Mouse (Mus musculus) liver, postnatal 0 days (tissue): ENCODE measurements around the gene Rab6b. TPM values are rescaled to one million over a fixed set of nuclear protein-coding genes. Genes with fewer than 3 reads are reported as not detected.

Experiments used
- ATAC-seq: fragments of 200-750 bp; cut with Nextera tagmentation; 2 replicates; pipeline ENCODE4 v1.8.0; 2017; ENCODE audit warnings: mild to moderate bottlenecking, moderate library complexity
- DNase-seq: peaks from one replicate; pipeline ENCODE4 v3.0.0-alpha.2; 2016
- H3K27ac ChIP-seq: fragments of 300-500 bp; sonication (generic); 2 replicates; pipeline ENCODE4 v1.5.1; 2014; ENCODE audit warnings: antibody characterized with exemption, moderate library complexity, mild to moderate bottlenecking, low read depth
- H3K27me3 ChIP-seq: fragments of 300-500 bp; sonication (generic); 2 replicates; pipeline ENCODE4 v1.6.1; 2014; ENCODE audit warnings: low read length, control low read depth, mixed read lengths; ENCODE audit not compliant: insufficient read depth
- H3K36me3 ChIP-seq: fragments of 300-500 bp; sonication (generic); replicated peaks from 2 replicates; pipeline ENCODE4 v1.6.1; 2014; ENCODE audit warnings: mild to moderate bottlenecking, control low read depth, low read length, moderate library complexity, mixed read lengths; ENCODE audit not compliant: insufficient read depth
- H3K4me1 ChIP-seq: fragments of 300-500 bp; sonication (generic); 2 replicates; pipeline ENCODE4 v1.6.1; 2014; ENCODE audit warnings: antibody characterized with exemption, mild to moderate bottlenecking, control low read depth; ENCODE audit not compliant: insufficient read depth
- H3K4me2 ChIP-seq: fragments of 300-500 bp; sonication (generic); 2 replicates; pipeline ENCODE4 v1.6.1; 2014; ENCODE audit warnings: low read depth, mild to moderate bottlenecking, low read length, moderate library complexity, mixed read lengths
- H3K4me3 ChIP-seq: fragments of 300-500 bp; sonication (generic); 2 replicates; pipeline ENCODE4 v1.5.1; 2014; ENCODE audit warnings: low read depth, low read length
- H3K9ac ChIP-seq: fragments of 300-500 bp; sonication (generic); replicated peaks from 2 replicates; pipeline ENCODE4 v1.6.1; 2014; ENCODE audit warnings: mild to moderate bottlenecking, moderate library complexity
- H3K9me3 ChIP-seq: fragments of 300-500 bp; sonication (generic); 2 replicates; pipeline ENCODE4 v1.6.1; 2016; ENCODE audit warnings: mild to moderate bottlenecking, control low read depth, low read length, mixed read lengths
- CTCF ChIP-seq: sonication (generic); IDR thresholded peaks from 2 replicates; pipeline ENCODE4 v1.5.1; 2016; ENCODE audit warnings: antibody characterized with exemption, low read depth
- EP300 ChIP-seq: IDR thresholded peaks from 2 replicates; pipeline ENCODE4 v1.6.1; 2016; ENCODE audit warnings: antibody characterized with exemption, low read depth, mild to moderate bottlenecking
- WGBS: fragments of 180-500 bp; shearing (Covaris S2); extraction: QIAGEN DNeasy Blood & Tissue Kit; methylation state at CpG from one replicate; pipeline ENCODE4 v1.1.7; 2014; ENCODE audit not compliant: insufficient replicate concordance; 5-methylcytosine and 5-hydroxymethylcytosine counted together
- polyA plus RNA-seq: library from polyadenylated mRNA; unstranded; fragments of >200 nt; fragmentation: Nextera tagmentation; extraction: Ambion mirVana; gene quantifications from 2 replicates; pipeline ENCODE4 v1.2.1, GENCODE M21; 2015

Gene Rab6b
- polyA plus RNA-seq, 1 experiment from 2014 or later: 0.26 TPM

DNA sequence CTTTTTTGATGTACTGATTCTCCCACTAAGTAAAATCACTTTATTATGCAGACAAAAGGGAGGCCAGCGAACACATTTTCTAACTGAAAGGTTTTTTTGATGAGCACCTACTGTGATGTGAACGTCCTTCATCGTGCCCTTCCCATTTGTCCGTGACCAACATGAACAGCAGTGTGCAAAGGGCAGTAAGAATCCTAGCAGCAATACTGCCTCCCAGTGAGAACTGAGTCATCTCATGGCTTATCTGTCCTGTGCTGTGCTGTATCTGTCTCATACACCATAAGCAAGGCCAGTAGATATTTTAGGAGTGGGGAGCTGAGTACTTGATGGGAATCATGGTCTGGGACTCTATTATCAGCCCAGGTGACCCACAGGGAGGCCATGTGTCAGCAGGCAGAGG, 76.8 kb downstream of the Rab6b start:
- TF ChIP-seq CTCF (no peak), EP300 (no peak)
- ATAC-seq (no peak), DNase-seq (no peak)
- H3K9ac ChIP-seq: no peak overlapping the region
- no peaks in the 10 kb centered on the region for H3K27me3 ChIP-seq
- no peak overlapping the region for H3K4me3 ChIP-seq
- no peak overlapping the region for H3K4me2 ChIP-seq
- peaks cover 29% of the 10 kb centered on the region for H3K36me3 ChIP-seq
- WGBS: 88% methylated on average over 4 of the region's 4 CpGs
- no peaks in the 10 kb centered on the region for H3K4me1 ChIP-seq
- no peaks in the 10 kb centered on the region for H3K9me3 ChIP-seq
- H3K27ac ChIP-seq: no peak overlapping the region

DNA sequence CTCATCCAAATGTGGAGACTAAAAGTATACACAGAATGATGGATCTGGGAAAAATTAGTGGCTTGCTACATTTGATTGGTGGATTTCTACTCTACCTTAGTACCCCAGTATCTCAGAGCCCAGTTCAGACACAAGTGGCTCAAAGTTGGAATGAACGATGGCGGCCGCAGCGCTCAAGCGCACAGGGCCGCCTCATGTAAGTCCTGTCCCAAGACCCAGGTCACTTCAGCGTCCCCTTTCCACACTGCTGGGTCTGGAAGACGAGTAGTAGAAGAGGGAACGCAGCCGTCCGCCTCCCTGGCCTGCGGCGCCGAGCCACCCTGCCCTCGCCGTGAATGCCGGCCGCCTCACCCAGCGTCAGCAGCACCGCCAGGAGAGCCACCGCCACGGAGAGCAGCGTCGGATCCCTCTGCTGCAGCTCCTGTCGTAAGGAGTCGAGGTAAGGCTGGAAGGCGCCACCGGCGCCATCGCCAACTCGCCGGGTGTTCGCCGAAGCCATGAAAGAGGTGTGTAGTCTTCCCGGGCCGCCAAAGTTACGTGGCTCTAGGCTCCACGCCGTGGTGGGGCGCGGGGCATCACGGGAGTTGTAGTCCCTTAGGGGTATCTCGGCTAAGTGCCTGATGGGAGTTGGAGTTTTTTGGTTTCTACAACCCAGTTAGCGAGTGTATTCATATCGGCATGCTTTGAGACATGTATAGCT, 90.1 kb downstream of the Rab6b start, which contains the start of gene Srprb:
Gene Srprb, minus strand, starts transcription at position 577 of the 700 bp plus-strand sequence.
- DNase-seq (peak; percentile 94), ATAC-seq (peak; percentile 94)
- no peak for TF ChIP-seq CTCF
- no peak for TF ChIP-seq EP300
- 1% methylated on average over 45 of the region's 45 CpGs for WGBS
- H3K9me3 ChIP-seq: no peaks in the 10 kb centered on the region
- peak within 1 kb of the TSS; percentile 64 for H3K27ac ChIP-seq
- peak within 1 kb of the TSS; percentile 77 for H3K4me3 ChIP-seq
- no peaks in the 10 kb centered on the region for H3K27me3 ChIP-seq
- H3K4me1 ChIP-seq: no peaks in the 10 kb centered on the region
- H3K36me3 ChIP-seq: peaks cover 14% of the 10 kb centered on the region
- peak within 1 kb of the TSS; percentile 89 for H3K4me2 ChIP-seq
- peak within 1 kb of the TSS; percentile 79 for H3K9ac ChIP-seq

DNA sequence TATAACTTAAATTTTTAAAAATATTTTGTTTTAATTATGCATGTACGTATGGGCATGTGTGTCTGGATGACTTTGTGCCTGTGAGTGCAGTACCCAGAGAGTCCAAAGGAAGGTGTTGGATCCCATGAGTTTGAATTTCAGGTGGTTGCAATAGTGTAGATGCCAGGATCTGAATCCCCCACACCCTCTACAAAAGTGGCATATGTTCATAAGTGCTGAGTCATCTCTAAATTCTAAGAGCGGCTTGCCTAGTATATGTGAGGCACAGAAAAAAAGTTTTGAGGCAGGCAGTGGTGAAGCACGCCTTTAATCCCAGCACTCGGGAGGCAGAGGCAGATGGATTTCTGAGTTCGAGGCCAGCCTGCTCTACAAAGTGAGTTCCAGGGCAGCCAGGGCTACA, 94.2 kb downstream of the Rab6b start:
- no peaks in the 10 kb centered on the region for H3K4me1 ChIP-seq
- no peak for TF ChIP-seq CTCF
- no peak for TF ChIP-seq EP300
- no peaks in the 10 kb centered on the region for H3K27me3 ChIP-seq
- H3K9ac ChIP-seq: no peak overlapping the region
- H3K9me3 ChIP-seq: no peaks in the 10 kb centered on the region
- no peak overlapping the region for H3K27ac ChIP-seq
- WGBS: 60% methylated on average over 5 of the region's 5 CpGs
- no peak for ATAC-seq
- peaks cover 10% of the 10 kb centered on the region for H3K36me3 ChIP-seq
- H3K4me2 ChIP-seq: no peak overlapping the region
- DNase-seq: no peak
- H3K4me3 ChIP-seq: no peak overlapping the region

DNA sequence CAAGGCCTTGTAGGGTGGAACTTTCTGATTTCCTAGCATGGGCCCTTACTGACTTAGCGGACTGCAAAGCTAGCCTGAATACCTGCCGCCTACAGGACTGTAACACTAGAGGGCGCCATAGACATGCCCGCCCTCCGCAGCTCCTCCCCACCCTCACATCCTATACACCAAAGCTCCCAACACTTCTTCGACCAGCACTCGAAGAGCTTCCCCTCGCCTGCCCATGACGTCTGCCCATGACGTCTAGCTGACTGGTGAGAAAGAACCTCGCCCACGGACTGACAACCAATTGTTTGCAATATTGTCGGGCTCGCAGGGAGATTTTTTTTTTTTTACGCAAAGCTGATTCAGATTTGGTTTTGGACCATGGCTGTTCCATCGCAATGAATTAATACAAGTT, 96.3 kb downstream of the Rab6b start:
- Histone ChIP-seq H3K9ac (no peak overlapping the region), H3K9me3 (no peaks in the 10 kb centered on the region), H3K27ac (no peak overlapping the region), H3K4me3 (no peak overlapping the region), H3K36me3 (peaks cover 13% of the 10 kb centered on the region), H3K4me1 (no peaks in the 10 kb centered on the region), H3K27me3 (no peaks in the 10 kb centered on the region), H3K4me2 (peak overlapping the region; percentile 36)
- ATAC-seq: peak; percentile 73
- peak; percentile 84 for DNase-seq
- TF ChIP-seq EP300 (no peak), CTCF (peak; percentile 96)
- 7% methylated on average over 16 of the region's 16 CpGs for WGBS

DNA sequence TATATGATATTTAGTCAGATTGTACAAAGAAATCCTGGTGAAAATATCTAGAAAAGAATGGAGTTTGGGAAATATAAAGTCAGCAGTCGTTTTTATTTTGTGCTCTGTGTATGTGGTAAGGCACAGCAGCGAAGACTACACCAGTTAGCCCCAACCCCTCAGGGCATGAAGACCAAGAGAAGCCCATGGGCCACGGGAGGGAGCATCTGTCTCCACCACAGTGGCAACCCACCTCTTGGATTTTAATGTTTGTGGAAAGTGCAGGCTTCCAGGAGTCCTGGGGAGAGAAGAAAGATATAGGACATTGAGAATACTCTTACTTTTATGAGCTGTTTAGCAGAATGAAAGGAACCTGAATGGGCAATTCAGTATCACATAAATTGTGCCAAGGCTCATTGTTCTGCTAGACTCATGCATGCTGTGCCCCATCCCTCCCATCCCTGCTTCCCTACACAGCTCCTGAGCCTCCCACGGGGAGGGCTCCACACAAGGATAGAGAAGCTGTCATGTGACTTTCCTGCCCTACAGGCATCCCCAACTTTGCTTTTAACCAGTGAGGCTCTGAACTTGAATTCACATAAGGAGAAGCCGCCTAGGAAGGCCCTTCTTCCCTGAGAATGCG, 97.3 kb downstream of the Rab6b start:
- Histone ChIP-seq H3K9me3 (no peaks in the 10 kb centered on the region), H3K36me3 (peaks cover 13% of the 10 kb centered on the region), H3K4me3 (no peak overlapping the region), H3K27me3 (no peaks in the 10 kb centered on the region), H3K4me1 (no peaks in the 10 kb centered on the region), H3K4me2 (no peak overlapping the region), H3K9ac (no peak overlapping the region), H3K27ac (no peak overlapping the region)
- DNase-seq (no peak), ATAC-seq (no peak)
- WGBS: 65% methylated on average over 6 of the region's 6 CpGs
- TF ChIP-seq EP300 (no peak), CTCF (no peak)

DNA sequence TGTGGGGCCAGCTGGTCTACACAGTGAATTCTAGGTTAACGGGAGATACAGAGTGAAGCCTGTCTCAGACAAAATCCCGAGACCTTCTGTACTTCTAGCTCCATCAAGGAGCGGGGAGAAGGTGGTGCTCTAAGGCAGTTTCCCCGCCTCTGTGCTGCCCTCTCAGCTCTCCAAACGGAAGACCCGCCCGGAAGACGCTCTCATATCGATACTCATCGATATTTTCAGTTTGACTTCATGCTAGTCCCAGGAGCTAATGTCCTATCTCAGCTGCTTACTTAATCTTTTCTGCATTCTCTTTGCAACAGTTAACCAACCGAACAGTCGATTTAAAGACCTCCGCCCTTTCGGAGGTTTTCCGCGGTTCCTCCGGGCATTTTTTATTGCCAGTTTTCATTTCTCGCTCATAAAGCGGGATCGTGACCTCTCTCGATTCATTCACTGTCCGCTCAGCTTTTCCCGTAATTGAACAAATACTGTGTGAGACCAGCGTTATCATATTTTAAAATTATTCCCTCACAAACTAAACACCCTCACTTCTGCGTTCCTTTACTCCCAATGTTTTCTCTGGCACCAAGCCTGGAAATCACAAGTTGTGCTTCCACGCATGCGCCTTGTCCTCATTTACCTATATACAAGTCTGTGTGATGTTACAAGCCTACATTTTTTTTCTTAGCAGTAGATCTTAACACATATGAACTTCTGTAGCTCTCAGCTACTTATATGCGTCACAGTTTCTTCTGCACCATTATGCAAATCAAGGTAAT, 101.2 kb downstream of the Rab6b start:
- Histone ChIP-seq H3K4me2 (no peak overlapping the region), H3K27ac (no peak overlapping the region), H3K4me3 (no peak overlapping the region), H3K36me3 (peaks cover 32% of the 10 kb centered on the region), H3K27me3 (no peaks in the 10 kb centered on the region), H3K4me1 (no peaks in the 10 kb centered on the region), H3K9me3 (no peaks in the 10 kb centered on the region), H3K9ac (no peak overlapping the region)
- TF ChIP-seq EP300 (no peak), CTCF (no peak)
- DNase-seq (no peak), ATAC-seq (no peak)
- 68% methylated on average over 28 of the region's 28 CpGs for WGBS
